Mouse (Mus musculus) hindbrain, embryonic 15.5 days (tissue): ENCODE measurements around the gene Ccnd1. TPM values are rescaled to one million over a fixed set of nuclear protein-coding genes. Genes with fewer than 3 reads are reported as not detected.
"Not testable (repeated sequence)": the region's sequence is repeated elsewhere in the genome, so short reads cannot be mapped to it uniquely, and the experiment has no call there.

Experiments used
- ATAC-seq: fragments of 200-750 bp; cut with Nextera tagmentation; 2 replicates; pipeline ENCODE4 v1.8.0; 2017; ENCODE audit warnings: low read depth, moderate number of reproducible peaks, moderate TSS enrichment; ENCODE audit not compliant: low FRiP score
- H3K27ac ChIP-seq: fragments of 300-500 bp; sonication (generic); replicated peaks from 2 replicates; pipeline ENCODE4 v1.5.1; 2015; ENCODE audit warnings: mild to moderate bottlenecking, inconsistent platforms
- H3K27me3 ChIP-seq: fragments of 300-500 bp; sonication (generic); 2 replicates; pipeline ENCODE4 v1.6.1; 2015; ENCODE audit warnings: control low read depth, inconsistent platforms
- H3K36me3 ChIP-seq: fragments of 300-500 bp; sonication (generic); 2 replicates; pipeline ENCODE4 v1.6.1; 2015; ENCODE audit warnings: control low read depth, inconsistent platforms
- H3K4me1 ChIP-seq: fragments of 300-500 bp; sonication (generic); replicated peaks from 2 replicates; pipeline ENCODE4 v1.6.1; 2015; ENCODE audit warnings: control low read depth, inconsistent platforms
- H3K4me2 ChIP-seq: fragments of 300-500 bp; sonication (generic); 2 replicates; pipeline ENCODE4 v1.6.1; 2015; ENCODE audit warnings: moderate library complexity, mild to moderate bottlenecking, inconsistent platforms
- H3K4me3 ChIP-seq: fragments of 300-500 bp; sonication (generic); 2 replicates; pipeline ENCODE4 v1.5.1; 2015; ENCODE audit warnings: mild to moderate bottlenecking, inconsistent platforms
- H3K9ac ChIP-seq: fragments of 300-500 bp; sonication (generic); 2 replicates; pipeline ENCODE4 v1.6.1; 2015; ENCODE audit warnings: inconsistent platforms
- H3K9me3 ChIP-seq: fragments of 300-500 bp; sonication (generic); 2 replicates; pipeline ENCODE4 v1.6.1; 2016; ENCODE audit warnings: control low read depth, inconsistent platforms
- WGBS: fragments of 180-500 bp; shearing (Covaris S2); methylation state at CpG from one replicate; pipeline ENCODE4 v1.1.7; 2015; 5-methylcytosine and 5-hydroxymethylcytosine counted together
- polyA plus RNA-seq: library from polyadenylated mRNA; unstranded; fragments of >200 nt; fragmentation: Nextera tagmentation; extraction: Ambion mirVana; gene quantifications from 2 replicates; pipeline ENCODE4 v1.2.1, GENCODE M21; 2015

Ccnd1 gene
- polyA plus RNA-seq, 1 experiment from 2014 or later, result 34.2 TPM

DNA sequence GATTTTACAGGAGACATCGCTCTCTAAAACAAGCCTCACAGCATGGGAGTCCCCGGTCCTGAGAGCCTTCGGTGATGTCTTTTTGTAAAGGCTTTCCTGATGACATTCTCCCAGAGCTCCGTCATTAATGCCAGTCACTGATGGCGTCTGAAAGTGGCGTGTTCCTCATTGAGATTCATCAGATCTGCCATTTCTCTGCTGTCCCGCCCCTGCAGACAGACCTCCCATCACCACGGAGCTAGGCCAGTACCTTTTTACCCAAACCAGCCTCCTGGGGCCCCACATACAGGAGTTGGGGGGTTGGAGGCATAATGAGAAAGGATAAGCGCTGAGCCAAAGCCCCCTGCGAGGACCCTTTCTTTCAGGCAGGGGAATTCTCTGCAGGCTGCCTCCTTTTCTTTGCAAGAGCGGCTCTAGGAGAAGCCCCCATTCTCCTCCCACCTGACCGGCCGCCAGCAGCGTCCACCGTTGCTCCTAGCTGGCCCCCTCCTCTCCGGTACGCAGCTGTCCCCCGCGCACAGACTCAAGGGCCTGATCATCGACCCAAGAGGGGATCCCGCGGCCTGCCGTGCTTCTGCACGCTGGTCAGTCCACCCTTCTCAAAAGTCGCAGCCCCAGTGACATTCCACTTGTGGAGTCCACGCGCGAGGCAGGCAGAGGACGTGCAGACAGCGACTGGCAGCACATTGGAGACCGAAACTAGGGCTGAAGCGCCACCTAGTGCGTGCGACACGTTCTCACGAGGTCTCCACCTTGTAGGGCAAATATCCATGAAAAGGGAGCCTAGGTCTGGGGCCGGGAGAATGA lies 44.2 kb downstream of the Ccnd1 start:
- peaks cover 20% of the 10 kb centered on the region for H3K27me3 ChIP-seq
- peak overlapping the region; percentile 87 for H3K4me2 ChIP-seq
- H3K9me3 ChIP-seq, result no peaks in the 10 kb centered on the region
- WGBS, result under 1% methylated on average over 37 of the region's 37 CpGs
- peak overlapping the region; percentile 27; the same call in 1 of the 2 replicates for H3K27ac ChIP-seq
- peak overlapping the region; percentile 44 for H3K4me3 ChIP-seq
- H3K36me3 ChIP-seq, result no peaks in the 10 kb centered on the region
- H3K9ac ChIP-seq, result peak overlapping the region; percentile 29
- peaks cover 29% of the 10 kb centered on the region for H3K4me1 ChIP-seq
- ATAC-seq, result peak; percentile 80

DNA sequence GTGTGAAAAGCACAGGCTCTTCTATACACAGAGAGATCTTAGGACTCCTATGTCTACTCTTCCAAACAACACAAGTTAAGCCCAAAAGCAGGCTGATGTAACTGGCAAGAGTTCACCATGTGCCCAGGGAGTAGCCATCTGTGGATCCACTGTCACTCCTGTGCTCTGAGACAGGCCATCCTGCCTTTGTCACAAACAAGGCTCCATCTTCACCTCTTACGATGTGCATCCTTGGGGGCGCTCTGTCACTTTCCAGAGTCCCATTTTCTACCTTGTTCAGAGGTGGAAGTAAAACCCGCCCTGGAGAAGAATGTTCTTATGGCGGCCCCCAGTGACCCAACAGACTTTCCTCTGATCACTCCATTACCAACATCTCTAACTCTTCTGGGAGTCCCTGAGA lies 45.0 kb downstream of the Ccnd1 start:
- H3K4me1 ChIP-seq, result peaks cover 29% of the 10 kb centered on the region
- ATAC-seq, result no peak
- no peak overlapping the region; the same call in 1 of the 2 replicates for H3K9ac ChIP-seq
- H3K27ac ChIP-seq, result no peak overlapping the region
- peak overlapping the region; percentile 44 for H3K4me3 ChIP-seq
- peak overlapping the region; percentile 87 for H3K4me2 ChIP-seq
- no peaks in the 10 kb centered on the region for H3K9me3 ChIP-seq
- WGBS, result 3% methylated on average over 4 of the region's 4 CpGs
- peaks cover 20% of the 10 kb centered on the region for H3K27me3 ChIP-seq
- no peaks in the 10 kb centered on the region for H3K36me3 ChIP-seq

GRCm38 (mm10) chr7:144894191-144894590 lies 45.5 kb downstream of the Ccnd1 start:
- WGBS, result 2% methylated on average over 5 of the region's 5 CpGs
- no peaks in the 10 kb centered on the region for H3K36me3 ChIP-seq
- H3K4me1 ChIP-seq, result peaks cover 29% of the 10 kb centered on the region
- H3K4me3 ChIP-seq, result no peak overlapping the region
- no peak for ATAC-seq
- peak overlapping the region; percentile 87 for H3K4me2 ChIP-seq
- H3K9me3 ChIP-seq, result no peaks in the 10 kb centered on the region
- H3K27ac ChIP-seq, result no peak overlapping the region
- no peak overlapping the region for H3K9ac ChIP-seq
- peaks cover 20% of the 10 kb centered on the region for H3K27me3 ChIP-seq

DNA sequence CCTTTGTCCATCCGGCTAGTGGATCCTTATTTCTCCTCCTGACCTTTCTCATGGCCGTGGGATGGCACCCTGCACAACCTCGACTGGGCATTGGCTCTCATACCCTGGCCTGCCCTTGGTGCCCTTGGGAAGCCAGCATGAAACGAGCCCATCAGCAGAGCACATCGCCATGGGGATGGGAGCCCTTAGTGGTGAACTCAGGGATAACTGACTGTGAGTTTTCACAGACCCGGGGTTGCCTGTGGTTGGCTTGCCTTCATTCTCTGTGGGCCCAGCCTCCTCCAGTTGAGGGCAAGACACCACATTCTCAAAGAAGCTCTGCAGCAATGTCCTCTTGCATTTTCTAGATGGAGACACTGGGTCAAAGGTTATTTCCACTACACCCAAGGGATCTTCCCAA lies 47.4 kb downstream of the Ccnd1 start:
- WGBS, result 33% methylated on average over 6 of the region's 6 CpGs
- H3K4me3 ChIP-seq, result no peak overlapping the region
- H3K4me2 ChIP-seq, result no peak overlapping the region
- no peak overlapping the region for H3K27ac ChIP-seq
- peaks cover 14% of the 10 kb centered on the region for H3K27me3 ChIP-seq
- H3K9me3 ChIP-seq, result no peaks in the 10 kb centered on the region
- H3K9ac ChIP-seq, result no peak overlapping the region
- no peaks in the 10 kb centered on the region for H3K36me3 ChIP-seq
- H3K4me1 ChIP-seq, result peaks cover 29% of the 10 kb centered on the region
- ATAC-seq, result no peak

DNA sequence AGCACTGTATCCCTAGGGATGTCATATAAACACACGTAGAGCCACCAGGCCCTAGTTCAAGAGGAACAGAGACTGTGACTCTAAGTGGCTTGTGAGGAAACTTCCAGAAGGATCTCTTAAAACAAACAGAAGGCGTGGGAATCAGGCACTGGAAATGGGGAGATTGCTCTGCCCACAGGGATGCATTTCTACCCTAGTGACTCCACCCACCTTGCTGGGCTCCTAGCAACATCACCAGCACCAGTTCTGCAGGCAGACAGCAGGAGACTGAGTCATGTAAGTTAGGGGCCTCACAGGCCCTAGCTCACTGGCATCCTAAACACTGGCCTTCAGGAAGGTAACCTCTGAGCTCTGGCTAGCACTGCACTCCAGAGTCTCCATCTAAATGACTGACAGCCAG lies 47.9 kb downstream of the Ccnd1 start:
- 80% methylated on average over 2 of the region's 2 CpGs for WGBS
- no peak overlapping the region for H3K4me2 ChIP-seq
- no peak for ATAC-seq
- H3K4me1 ChIP-seq, result peaks cover 25% of the 10 kb centered on the region
- no peak overlapping the region for H3K9ac ChIP-seq
- H3K36me3 ChIP-seq, result no peaks in the 10 kb centered on the region
- no peak overlapping the region for H3K27ac ChIP-seq
- peaks cover 14% of the 10 kb centered on the region for H3K27me3 ChIP-seq
- no peaks in the 10 kb centered on the region for H3K9me3 ChIP-seq
- no peak overlapping the region for H3K4me3 ChIP-seq

GRCm38 (mm10) chr7:144890661-144891060 lies 49.1 kb downstream of the Ccnd1 start:
- not testable (repeated sequence) for H3K27ac ChIP-seq, H3K36me3 ChIP-seq, ATAC-seq, H3K9me3 ChIP-seq, H3K27me3 ChIP-seq, H3K4me3 ChIP-seq, H3K4me2 ChIP-seq, H3K9ac ChIP-seq
- WGBS, result 100% methylated on average over 1 of the region's 1 CpGs
- H3K4me1 ChIP-seq, result peaks cover 13% of the 10 kb centered on the region

- 0 out of 2 replicates have a peak, but pooled peaks cover 2% of the 10 kb centered on the region for H3K27me3 ChIP-seq
- no peaks in the 10 kb centered on the region for H3K4me1 ChIP-seq
- no peaks in the 10 kb centered on the region for H3K9me3 ChIP-seq
- H3K36me3 ChIP-seq, result no peaks in the 10 kb centered on the region
- no peak overlapping the region for H3K4me2 ChIP-seq
- ATAC-seq, result no peak
- no peak overlapping the region for H3K9ac ChIP-seq
- no peak overlapping the region for H3K4me3 ChIP-seq
- 7% methylated on average over 18 of the region's 18 CpGs for WGBS
- no peak overlapping the region for H3K27ac ChIP-seq
Observed at GRCm38 (mm10) chr7:144888564-144889299, 51.0 kb downstream of the Ccnd1 start.

DNA sequence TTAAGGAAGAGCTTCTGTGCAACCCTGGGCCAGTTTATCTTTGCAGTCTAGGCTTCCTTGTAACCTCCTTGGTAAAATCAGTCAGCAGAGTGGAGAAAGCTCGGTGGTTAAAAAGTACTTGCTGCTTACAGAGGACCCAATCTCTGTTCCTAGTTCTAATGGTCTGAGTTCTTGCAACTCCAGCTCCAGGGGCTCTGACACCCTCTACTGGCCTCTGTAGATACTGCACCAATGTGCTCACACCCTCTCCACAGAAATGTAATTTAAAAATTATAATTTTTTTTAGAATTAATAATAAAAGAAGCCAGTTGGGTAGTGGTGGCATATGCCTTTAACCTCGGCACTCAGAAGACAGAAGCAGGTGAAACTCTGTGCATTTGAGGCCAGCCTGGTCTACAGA lies 52.1 kb downstream of the Ccnd1 start:
- Histone ChIP-seq H3K9me3 (no peaks in the 10 kb centered on the region), H3K4me3 (no peak overlapping the region), H3K4me2 (no peak overlapping the region), H3K36me3 (no peaks in the 10 kb centered on the region), H3K27me3 (0 out of 2 replicates have a peak, but pooled peaks cover 2% of the 10 kb centered on the region), H3K9ac (no peak overlapping the region), H3K4me1 (no peaks in the 10 kb centered on the region), H3K27ac (no peak overlapping the region)
- no peak for ATAC-seq
- WGBS, result 85% methylated on average over 2 of the region's 2 CpGs

DNA sequence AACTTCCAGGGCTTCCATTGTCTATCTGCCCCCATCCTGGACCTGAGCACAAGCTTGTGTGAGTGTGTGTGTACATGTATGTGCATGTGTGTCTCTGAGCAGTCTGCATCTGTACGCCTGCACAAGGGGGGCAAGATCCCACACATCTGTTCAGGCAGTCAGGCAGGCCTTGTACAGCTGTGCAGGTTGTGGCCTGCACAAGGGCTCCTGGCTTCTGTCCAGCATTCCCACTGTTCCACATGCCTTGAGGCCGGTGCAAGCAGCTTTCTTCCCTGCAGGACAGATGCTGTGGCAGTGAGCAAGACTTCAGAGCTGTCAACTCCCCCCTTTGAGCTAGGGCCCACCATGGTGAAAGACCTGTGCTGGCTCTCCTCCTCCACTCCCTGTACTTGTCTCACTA lies 56.6 kb downstream of the Ccnd1 start:
- 0 out of 2 replicates have a peak, but pooled peaks have one; percentile 15 for ATAC-seq
- Histone ChIP-seq H3K4me3 (no peak overlapping the region), H3K36me3 (no peaks in the 10 kb centered on the region), H3K27ac (no peak overlapping the region), H3K9ac (no peak overlapping the region), H3K27me3 (no peaks in the 10 kb centered on the region), H3K9me3 (no peaks in the 10 kb centered on the region), H3K4me2 (no peak overlapping the region), H3K4me1 (no peaks in the 10 kb centered on the region)
- WGBS, result 33% methylated on average over 2 of the region's 2 CpGs

Other genes starting within 250 kb of the Ccnd1 start
- 7.2 and 12.2 TPM in 2 replicates for gene Ano1, start 188.0 kb downstream of the Ccnd1 start, polyA plus RNA-seq
- gene Fgf3, start 101.8 kb downstream of the Ccnd1 start, polyA plus RNA-seq, result 18.4 and 35.8 TPM in 2 replicates
- not detected in 2 replicates for gene Fgf4, start 92.6 kb downstream of the Ccnd1 start, polyA plus RNA-seq
- 25.8 and 43.7 TPM in 2 replicates for gene Fgf15, start 43.4 kb downstream of the Ccnd1 start, polyA plus RNA-seq
- gene LTO1, start 24.8 kb downstream of the Ccnd1 start, polyA plus RNA-seq, result 32.0 and 34.1 TPM in 2 replicates